Mouse (Mus musculus) thymus, postnatal 4 days (tissue): ENCODE data around the gene Sdr39u1.

Experiments
- DNase-seq: peaks from one replicate; pipeline ENCODE4 v3.0.0; 2021

The Sdr39u1 gene

GRCm38 (mm10) chr14:55899701-55900413 lies at the start of gene Sdr39u1:
Sdr39u1 (minus strand) TSS chr14:55900293.
- DNase-seq = peak; percentile 90

- DNase-seq = no peak
These were observed 46.3 kb upstream of the Sdr39u1 start for GRCm38 (mm10) chr14:55946269-55946969.

GRCm38 (mm10) chr14:55944575-55944974 lies 44.5 kb upstream of the Sdr39u1 start, which contains the start of gene Cma1:
Cma1 (minus strand) TSS chr14:55944675.
- DNase-seq = no peak

- DNase-seq = no peak
These were observed 43.5 kb upstream of the Sdr39u1 start for GRCm38 (mm10) chr14:55943601-55944000.

- no peak for DNase-seq
These were observed 40.1 kb upstream of the Sdr39u1 start for GRCm38 (mm10) chr14:55940070-55940800.

- no peak for DNase-seq
These were observed 33.5 kb upstream of the Sdr39u1 start for GRCm38 (mm10) chr14:55933586-55933985.

GRCm38 (mm10) chr14:55929263-55929997 lies 29.3 kb upstream of the Sdr39u1 start:
- no peak for DNase-seq

GRCm38 (mm10) chr14:55926847-55927246 lies 26.8 kb upstream of the Sdr39u1 start:
- DNase-seq = no peak

GRCm38 (mm10) chr14:55922475-55923232 lies 22.6 kb upstream of the Sdr39u1 start:
- DNase-seq = no peak

- peak; percentile 77 for DNase-seq
These were observed 18.4 kb upstream of the Sdr39u1 start for GRCm38 (mm10) chr14:55918240-55919082.

- peak; percentile 38 for DNase-seq
These were observed 13.3 kb upstream of the Sdr39u1 start for GRCm38 (mm10) chr14:55913406-55913805.

- no peak for DNase-seq
These were observed 5.4 kb upstream of the Sdr39u1 start for GRCm38 (mm10) chr14:55905518-55905917.

GRCm38 (mm10) chr14:55900414-55900755 lies 292 bp upstream of the Sdr39u1 start:
- DNase-seq = no peak

- no peak for DNase-seq
These were observed 1.1 kb downstream of the Sdr39u1 start for GRCm38 (mm10) chr14:55898947-55899346.

GRCm38 (mm10) chr14:55897671-55898070 lies 2.4 kb downstream of the Sdr39u1 start:
- DNase-seq = no peak

GRCm38 (mm10) chr14:55886571-55887382 lies 13.3 kb downstream of the Sdr39u1 start:
- DNase-seq = no peak

GRCm38 (mm10) chr14:55885791-55886271 lies 14.3 kb downstream of the Sdr39u1 start:
- peak; percentile 61 for DNase-seq

GRCm38 (mm10) chr14:55885114-55885790 lies 14.8 kb downstream of the Sdr39u1 start:
- peak; percentile 28 for DNase-seq

GRCm38 (mm10) chr14:55884713-55885113 lies 15.4 kb downstream of the Sdr39u1 start, which contains the start of gene Khnyn:
Khnyn (plus strand) TSS chr14:55884947.
- peak; percentile 77 for DNase-seq
